Mouse (Mus musculus) C2C12 (cell line): Measurements from ENCODE around the gene Cir1. TPM values are rescaled to one million over a fixed set of nuclear protein-coding genes. Genes with fewer than 3 reads are reported as not detected.

Experiments used
- H3K27me3 ChIP-seq: one replicate; pipeline ENCODE4 v1.6.1; 2011; ENCODE audit not compliant: control insufficient read depth, insufficient read depth, insufficient read length
- H3K36me3 ChIP-seq: one replicate; pipeline ENCODE4 v1.6.1; 2011; ENCODE audit not compliant: control insufficient read depth, insufficient read depth
- H3K4me3 ChIP-seq: one replicate; pipeline ENCODE4 v1.5.1; 2011; ENCODE audit warnings: mild to moderate bottlenecking, control low read depth; ENCODE audit not compliant: poor library complexity, insufficient read depth, severe bottlenecking
- H3K79me2 ChIP-seq: one replicate; pipeline ENCODE4 v1.6.1; 2011; ENCODE audit not compliant: control insufficient read depth, insufficient read depth
- H3K79me3 ChIP-seq: one replicate; pipeline ENCODE4 v1.6.1; 2011; ENCODE audit warnings: low read depth, control low read depth
- H3ac ChIP-seq: one replicate; pipeline ENCODE3; 2011; ENCODE audit warnings: low read depth; ENCODE audit not compliant: control insufficient read depth, insufficient read length
- CEBPB ChIP-seq: IDR thresholded peaks from one replicate; pipeline ENCODE4 v1.6.1; 2011; ENCODE audit warnings: low read depth, mild to moderate bottlenecking, control low read depth, moderate library complexity
- CTCF ChIP-seq: IDR thresholded peaks from one replicate; pipeline ENCODE4 v1.5.1; 2011; ENCODE audit not compliant: control insufficient read depth, insufficient read depth, insufficient read length
- FOSL1 ChIP-seq: IDR thresholded peaks from one replicate; pipeline ENCODE4 v1.8.0; 2011; ENCODE audit warnings: mild to moderate bottlenecking, low read length; ENCODE audit not compliant: poor library complexity, insufficient read depth, severe bottlenecking
- MAX ChIP-seq: IDR thresholded peaks from one replicate; pipeline ENCODE4 v1.6.1; 2011; ENCODE audit warnings: mild to moderate bottlenecking, control low read depth
- MYOD1 ChIP-seq: IDR thresholded peaks from one replicate; pipeline ENCODE4 v1.6.1; 2011; ENCODE audit warnings: low read depth; ENCODE audit not compliant: control insufficient read depth, insufficient read length
- MYOG ChIP-seq: IDR thresholded peaks from one replicate; pipeline ENCODE4 v1.6.1; 2011; ENCODE audit not compliant: control insufficient read depth, insufficient read length; ENCODE audit errors: extremely low read depth
- USF1 ChIP-seq: IDR thresholded peaks from one replicate; pipeline ENCODE4 v1.6.1; 2011; ENCODE audit warnings: low read depth, mild to moderate bottlenecking, control low read depth, moderate library complexity
- polyA plus RNA-seq: library from polyadenylated mRNA; unstranded; fragments of >200 nt; fragmentation: generic; extraction: Trizol; gene quantifications from one replicate; pipeline ENCODE4 v1.2.1, GENCODE M21; 2012; ENCODE audit warnings: missing spikeins

Cir1 gene
- polyA plus RNA-seq, 1 experiment = 3.4 TPM

GRCm38 (mm10) chr2:73273249-73274118, 39.0 kb downstream of the Cir1 start:
- H3K79me2 ChIP-seq = no peaks in the 10 kb centered on the region
- no peaks in the 10 kb centered on the region for H3K79me3 ChIP-seq
- H3K4me3 ChIP-seq = peak overlapping the region; percentile 18
- peak overlapping the region; percentile 16 for H3ac ChIP-seq
- H3K27me3 ChIP-seq = peaks cover 49% of the 10 kb centered on the region
- no peak for TF ChIP-seq USF1
- no peak for TF ChIP-seq CEBPB
- TF ChIP-seq MYOD1 = no peak
- H3K36me3 ChIP-seq = no peaks in the 10 kb centered on the region

DNA sequence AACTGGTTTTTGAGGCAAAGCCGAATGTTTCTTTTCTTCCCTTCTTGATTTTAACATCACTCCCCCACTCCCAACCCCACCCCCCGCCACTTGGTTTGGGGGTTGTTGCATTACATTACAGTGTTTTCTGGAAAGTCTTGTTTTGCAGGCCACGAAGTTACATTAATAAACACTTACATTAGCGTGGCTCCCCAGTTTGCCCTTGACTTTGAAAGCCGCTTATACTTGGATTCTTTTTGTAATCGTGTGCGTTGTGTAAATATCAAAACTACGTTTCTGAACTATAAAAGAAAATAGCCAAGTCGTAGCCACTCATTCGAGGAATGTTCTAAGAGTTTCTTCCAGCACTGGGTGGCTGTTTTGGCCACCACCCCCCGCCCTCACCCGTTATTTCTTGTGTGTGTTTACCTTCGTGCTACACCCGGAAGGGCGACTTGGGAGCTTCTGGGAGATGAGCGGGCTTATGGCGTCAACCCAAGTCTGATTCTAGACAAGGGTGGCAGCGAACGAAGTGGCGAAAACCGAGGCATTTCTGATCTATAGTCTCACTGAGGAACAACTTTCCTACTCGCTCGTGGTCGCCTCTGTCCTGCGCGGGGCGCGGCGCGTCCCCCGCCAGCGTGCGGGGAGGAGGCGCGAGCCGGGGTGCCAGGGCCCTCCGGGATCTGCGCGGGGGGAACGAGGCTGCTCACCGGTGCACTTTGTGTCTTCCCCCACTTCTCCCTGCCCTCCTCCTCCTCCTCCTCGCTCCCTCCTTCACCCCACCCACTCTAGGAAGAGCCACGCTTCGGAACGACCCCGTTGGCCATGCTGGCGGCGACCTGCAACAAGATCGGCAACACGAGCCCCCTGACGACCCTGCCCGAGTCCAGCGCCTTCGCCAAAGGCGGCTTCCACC, 39.9 kb downstream of the Cir1 start:
- H3K79me2 ChIP-seq = no peaks in the 10 kb centered on the region
- peak overlapping the region; percentile 18 for H3K4me3 ChIP-seq
- no peaks in the 10 kb centered on the region for H3K36me3 ChIP-seq
- H3K27me3 ChIP-seq = peaks cover 47% of the 10 kb centered on the region
- H3K79me3 ChIP-seq = no peaks in the 10 kb centered on the region
- no peak for TF ChIP-seq MYOD1
- TF ChIP-seq USF1 = no peak
- no peak for TF ChIP-seq FOSL1
- TF ChIP-seq CTCF = no peak
- TF ChIP-seq MYOG = no peak
- no peak for TF ChIP-seq MAX
- no peak for TF ChIP-seq CEBPB
- peak overlapping the region; percentile 16 for H3ac ChIP-seq

GRCm38 (mm10) chr2:73271459-73272161, 40.9 kb downstream of the Cir1 start, which contains the start of gene Sp9:
Gene Sp9 (plus strand): TSS chr2:73271925.
- peaks cover 41% of the 10 kb centered on the region for H3K27me3 ChIP-seq
- H3K36me3 ChIP-seq = no peaks in the 10 kb centered on the region
- TF ChIP-seq MYOG (no peak), USF1 (no peak), MYOD1 (no peak), CTCF (no peak), MAX (no peak), FOSL1 (no peak), CEBPB (no peak)
- no peaks in the 10 kb centered on the region for H3K79me3 ChIP-seq
- peak within 1 kb of the TSS; percentile 18 for H3K4me3 ChIP-seq
- H3ac ChIP-seq = peak within 1 kb of the TSS; percentile 16
- H3K79me2 ChIP-seq = no peaks in the 10 kb centered on the region

GRCm38 (mm10) chr2:73270593-73271458, 41.7 kb downstream of the Cir1 start:
- Histone ChIP-seq H3K79me2 (no peaks in the 10 kb centered on the region), H3K79me3 (no peaks in the 10 kb centered on the region), H3ac (no peak overlapping the region), H3K36me3 (no peaks in the 10 kb centered on the region), H3K27me3 (peaks cover 41% of the 10 kb centered on the region), H3K4me3 (no peak overlapping the region)
- no peak for TF ChIP-seq CEBPB
- TF ChIP-seq MAX = no peak
- TF ChIP-seq MYOG = no peak
- TF ChIP-seq MYOD1 = no peak
- TF ChIP-seq CTCF = no peak
- TF ChIP-seq USF1 = no peak
- TF ChIP-seq FOSL1 = no peak
